Comparison of ENCODE assay signal across 36 mouse cellular contexts in the genomic region with DNA sequence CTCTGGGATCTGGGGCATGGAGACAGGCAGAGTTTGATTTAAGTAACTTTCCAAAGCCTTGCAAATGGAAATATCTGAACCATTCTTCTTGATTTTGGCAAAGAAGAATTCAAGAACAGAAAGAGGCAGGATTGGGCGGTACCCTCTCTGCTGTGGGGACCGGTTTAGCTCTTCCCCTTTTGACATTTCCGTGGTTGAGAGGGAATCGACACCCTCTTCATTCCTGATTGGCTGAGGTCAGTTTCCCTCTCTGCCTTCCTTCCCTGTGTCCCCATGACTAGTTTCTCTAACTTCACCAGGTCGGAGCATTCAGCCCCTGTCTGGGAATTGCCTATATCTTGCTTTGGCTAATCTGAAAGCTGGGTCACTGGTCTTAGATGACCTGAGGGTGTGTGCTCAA. TPM values are rescaled to one million over a fixed set of nuclear protein-coding genes. Genes with fewer than 3 reads are reported as not detected.
DNase-seq lines count a peak whose midpoint lies in the region; ATAC-seq and TF ChIP-seq lines count a peak whose summit lies in the region.
"Had no signal": no experiment of that assay in that cellular context is flagged by ENCODE, and none has a peak within 500 bp of the region (broad histone marks: within the 10 kb centered on the region; RNA-seq: fewer than 3 reads in every experiment).

No protein-coding gene starts in this region.

- no peaks in the 10 kb centered on the region for H3K79me2 ChIP-seq in liver, adult 2 months (ENCODE audit: control insufficient read depth, insufficient read depth, low read length)

- H3K27ac ChIP-seq in liver, adult 2 months (replicated peaks; ENCODE audit: insufficient read depth, low read depth, low read length), result no peak overlapping the region
- H3K27ac ChIP-seq in liver, embryonic 12.5 days, result no peak overlapping the region
- H3K27ac ChIP-seq: embryonic facial prominence, embryonic 13.5 days; hindbrain, embryonic 15.5 days; kidney, postnatal 0 days; left cerebral cortex, adult 2 months; limb, embryonic 15.5 days; neural tube, embryonic 12.5 days had no signal

- TF ChIP-seq CTCF in liver, adult 2 months (IDR thresholded peaks at IDR 0.05; ENCODE audit: low read depth, low read length), result no peak

- intact Hi-C loops in left cerebral cortex, postnatal 25 days (cut with DNase I), result no loop called here

- DNase-seq in liver, adult 2 months (ENCODE audit: extremely low read depth, low read depth, low spot score), result peak; percentile 30
- peak; percentile 19 for DNase-seq in 416B (ENCODE audit: low read depth)
- no peak for DNase-seq in frontal cortex, postnatal 36 days (ENCODE audit: low spot score in 2 of 2)
- DNase-seq in left cerebral cortex, postnatal 25 days (ENCODE audit: low spot score in 2 of 2), result no peak
- DNase-seq: cerebellum, adult 11-12 months; cerebellum, postnatal 14 days; heart, postnatal 36 days; kidney, adult 2 months; layer of hippocampus, adult 9-11 months; left cerebral cortex, postnatal 4 days; lung, embryonic 14.5 days; midbrain, embryonic 14.5 days; right cerebral cortex, postnatal 14 days had no signal

- H3K4me2 ChIP-seq in liver, embryonic 12.5 days, result no peak overlapping the region
- H3K4me2 ChIP-seq: embryonic facial prominence, embryonic 13.5 days; hindbrain, embryonic 15.5 days; limb, embryonic 15.5 days; lung, embryonic 14.5 days; neural tube, embryonic 12.5 days had no signal

- WGBS in liver, adult 2 months, result 67% methylated on average over 5 of the region's 5 CpGs
- WGBS in liver, embryonic 12.5 days (ENCODE audit: insufficient replicate concordance), result 15% methylated on average over 5 of the region's 5 CpGs

- peaks cover 8% of the 10 kb centered on the region for H3K9me3 ChIP-seq in liver, embryonic 12.5 days (replicated peaks)
- H3K9me3 ChIP-seq: embryonic facial prominence, embryonic 13.5 days; hindbrain, embryonic 15.5 days; limb, embryonic 15.5 days had no signal

- H3K4me3 ChIP-seq in liver, adult 2 months (ENCODE audit: insufficient read depth, low read depth, low read length), result no peak overlapping the region
- no peak overlapping the region for H3K4me3 ChIP-seq in liver, embryonic 12.5 days
- H3K4me3 ChIP-seq: embryonic facial prominence, embryonic 13.5 days; erythroblast, embryonic 14.5 days; hindbrain, embryonic 15.5 days; left cerebral cortex, adult 2 months; limb, embryonic 15.5 days; neural tube, embryonic 12.5 days had no signal

- ATAC-seq in liver, embryonic 12.5 days, result no peak
- ATAC-seq in hematopoietic stem cell, adult 5-6 weeks (replicated peaks in 1 of 2; ENCODE audit: insufficient read depth in 1 of 2, low FRiP score in 2 of 2, low TSS enrichment in 1 of 2, low read depth in 1 of 2, poor library complexity in 2 of 2, severe bottlenecking in 2 of 2), result peak; percentile 85 to 91
- peak; percentile 55; the same call in 1 of the 2 replicates for ATAC-seq in neutrophil, adult 5-6 weeks (ENCODE audit: extremely low read depth, insufficient number of reproducible peaks, low FRiP score, poor library complexity, severe bottlenecking)
- ATAC-seq: forebrain, embryonic 14.5 days; Patski had no signal

- H3K36me3 ChIP-seq in liver, adult 2 months (ENCODE audit: control insufficient read depth, insufficient read depth, low read length), result no peaks in the 10 kb centered on the region
- H3K36me3 ChIP-seq in liver, embryonic 12.5 days, result no peaks in the 10 kb centered on the region
- H3K36me3 ChIP-seq: embryonic facial prominence, embryonic 13.5 days; hindbrain, embryonic 15.5 days; limb, embryonic 15.5 days; neural tube, embryonic 12.5 days had no signal

- H3K9ac ChIP-seq in liver, adult 2 months (ENCODE audit: low read depth, low read length), result no peak overlapping the region
- no peak overlapping the region for H3K9ac ChIP-seq in liver, embryonic 12.5 days
- H3K9ac ChIP-seq: embryonic facial prominence, embryonic 13.5 days; hindbrain, embryonic 15.5 days; limb, embryonic 15.5 days; lung, embryonic 14.5 days; neural tube, embryonic 12.5 days had no signal

- peaks cover 3% of the 10 kb centered on the region; the same call in 1 of the 2 replicates for H3K4me1 ChIP-seq in liver, adult 2 months (ENCODE audit: control insufficient read depth, insufficient read depth, low read length)
- H3K4me1 ChIP-seq in liver, embryonic 12.5 days, result 0 out of 2 replicates have a peak, but pooled peaks cover 3% of the 10 kb centered on the region
- H3K4me1 ChIP-seq: hindbrain, embryonic 15.5 days; limb, embryonic 15.5 days; neural tube, embryonic 12.5 days had no signal

- TF ChIP-seq POLR2A in liver, adult 2 months (IDR thresholded peaks at IDR 0.05; ENCODE audit: extremely low read depth, insufficient read depth, low read length), result no peak

- H3K27me3 ChIP-seq in liver, adult 2 months (ENCODE audit: control insufficient read depth, insufficient read depth, low read length), result no peaks in the 10 kb centered on the region
- peaks cover 6% of the 10 kb centered on the region; the same call in 1 of the 2 replicates for H3K27me3 ChIP-seq in liver, embryonic 12.5 days (replicated peaks)
- H3K27me3 ChIP-seq: embryonic facial prominence, embryonic 13.5 days; hindbrain, embryonic 15.5 days; limb, embryonic 15.5 days; neural tube, embryonic 12.5 days; Patski had no signal

RNA-seq across cellular contexts. Expression of gene 1700024P04Rik, which starts 12.7 kb away (rescaled TPM):
- total RNA-seq in liver, adult 2 months (2014; rRNA removed), result not detected in 2 replicates
- polyA plus RNA-seq in liver, adult 2 months (2012; rRNA removed), result not detected in 2 replicates
- polyA plus RNA-seq in liver, embryonic 12.5 days (2016; fragmentation: Nextera tagmentation; extraction: Ambion mirVana), result not detected in 2 replicates
- not detected in 2 replicates for total RNA-seq in hematopoietic stem cell, adult 5-6 weeks (2017)
- total RNA-seq in neutrophil, adult 5-6 weeks (2017), result not detected in 2 replicates
- total RNA-seq in left cerebral cortex, postnatal 25 days (2021), result not detected
- total RNA-seq: adrenal gland, adult 18-20 months; adrenal gland, postnatal 4 days; ES-E14; gastrocnemius, adult 8-10 months; heart, adult 18-20 months; heart, postnatal 36 days; left cerebral cortex, adult 2 months; left cerebral cortex, postnatal 4 days; megakaryocyte-erythroid progenitor cell, adult 5-6 weeks had no signal
- polyA plus RNA-seq: embryonic facial prominence, embryonic 13.5 days; erythroblast, embryonic 14.5 days; forebrain, embryonic 14.5 days; frontal cortex, adult 2 months; heart, embryonic 14.5 days; hindbrain, embryonic 15.5 days; intestine, embryonic 14.5 days; kidney, adult 2 months; kidney, postnatal 0 days; large intestine, adult 2 months; limb, embryonic 15.5 days; lung, embryonic 14.5 days; midbrain, embryonic 14.5 days; neural tube, embryonic 12.5 days; Patski; thymus, postnatal 0 days had no signal

Comparison
In these comparisons a context has a peak if more than half of its experiments do, and no peak if none do; other contexts are left out.
1. DNase-seq: peak in liver, adult 2 months (single experiment) and 416B (single experiment); none in frontal cortex, postnatal 36 days (0 of 2) and left cerebral cortex, postnatal 25 days (0 of 2).